Mouse (Mus musculus): ENCODE measurements around the gene Sobp.

GRCm38 (mm10) chr10:42962181-42962601 lies 212.1 kb downstream of the Sobp start:
- TF ChIP-seq CTCF (IDR thresholded peaks at IDR 0.05; ENCODE audit: low read depth, low read length) (no peak), POLR2A (IDR thresholded peaks at IDR 0.05; ENCODE audit: borderline replicate concordance, low read depth, low read length) (no peak)

All from bone marrow macrophage, adult 2 months (primary cell).